Mouse (Mus musculus) left cerebral cortex, postnatal 4 days (tissue): Measurements from ENCODE around the gene Adcy9. TPM values are rescaled to one million over a fixed set of nuclear protein-coding genes. Genes with fewer than 3 reads are reported as not detected.

Source experiments
- DNase-seq: peaks from one replicate; pipeline ENCODE4 v3.0.0-alpha.2; 2022
- intact Hi-C: fragments of 180-260 bp; cut with DNase I; formaldehyde crosslinking; loops from one replicate; pipeline ENCODE4 v1.15.1; 2025
- total RNA-seq, 2 experiments: library from RNA; stranded (reverse); gene quantifications; 2 replicates each; pipeline ENCODE4 v1.2.3; 2021

The Adcy9 gene
- total RNA-seq, 2 experiments from 2014 or later, result 21.1 to 22.3 TPM

DNA sequence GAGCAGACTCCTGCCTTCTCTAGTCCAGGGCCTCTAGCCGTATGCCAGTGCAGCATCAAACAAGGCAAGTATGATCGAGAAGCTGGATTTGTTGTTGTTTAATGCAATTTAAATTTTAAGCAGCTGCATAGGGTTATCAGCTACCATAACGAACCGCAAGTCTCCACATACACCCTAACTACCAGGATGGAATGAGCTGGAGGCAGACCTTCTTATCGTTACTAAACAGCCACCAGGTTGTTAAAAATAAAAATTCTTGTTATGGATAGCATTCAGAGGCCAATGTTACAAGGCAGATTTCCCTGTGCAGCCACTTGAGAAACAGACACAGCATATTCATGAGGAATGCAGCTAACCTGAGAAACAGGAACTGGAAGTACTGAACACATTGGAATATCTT lies 86.5 kb downstream of the Adcy9 start:
- DNase-seq, result no peak
- intact Hi-C loops, result no loop called here

- no peak for DNase-seq
- intact Hi-C loops, result no loop called here
Observed at GRCm38 (mm10) chr16:4333371-4333770, 86.9 kb downstream of the Adcy9 start.

DNA sequence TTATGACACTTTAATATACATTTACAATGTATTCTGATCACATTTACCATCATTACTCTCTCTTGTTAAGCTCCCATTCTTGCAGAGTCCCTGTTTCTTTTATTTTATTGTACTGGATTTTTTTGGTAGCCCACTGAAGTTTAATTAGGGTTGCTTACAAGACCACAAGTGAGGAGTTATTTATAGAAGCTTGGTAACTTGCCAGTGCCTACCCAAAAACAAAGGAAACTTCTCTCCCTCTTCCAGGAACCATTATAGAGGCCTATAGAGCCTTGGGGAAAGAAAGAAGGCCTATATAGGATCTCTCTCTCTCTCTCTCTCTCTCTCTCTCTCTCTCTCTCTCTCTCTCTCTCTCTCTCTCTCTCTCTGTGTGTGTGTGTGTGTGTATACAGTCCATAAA lies 93.2 kb downstream of the Adcy9 start:
- intact Hi-C loops, result no loop called here
- no peak for DNase-seq

DNA sequence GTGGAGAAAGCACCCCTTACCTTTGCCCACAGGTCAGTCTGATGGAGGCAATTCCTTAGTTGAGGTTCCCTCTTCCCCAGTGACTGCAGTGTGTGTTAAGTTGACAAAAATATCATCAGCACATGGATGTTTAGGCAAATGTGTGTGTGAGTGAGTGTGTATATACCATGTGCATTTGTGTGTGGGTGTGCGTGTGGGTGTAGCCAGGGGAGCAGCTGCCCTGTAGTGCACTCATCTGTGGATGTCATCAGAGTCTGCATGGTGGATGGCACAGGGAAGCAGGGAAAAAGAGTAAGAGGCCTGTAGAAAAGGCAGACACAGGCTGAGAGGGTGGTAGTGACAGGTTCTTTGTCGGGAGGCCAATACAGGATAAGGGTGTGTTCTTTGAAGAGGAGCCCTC lies 94.5 kb downstream of the Adcy9 start:
- DNase-seq, result no peak
- intact Hi-C loops, result no loop called here

DNA sequence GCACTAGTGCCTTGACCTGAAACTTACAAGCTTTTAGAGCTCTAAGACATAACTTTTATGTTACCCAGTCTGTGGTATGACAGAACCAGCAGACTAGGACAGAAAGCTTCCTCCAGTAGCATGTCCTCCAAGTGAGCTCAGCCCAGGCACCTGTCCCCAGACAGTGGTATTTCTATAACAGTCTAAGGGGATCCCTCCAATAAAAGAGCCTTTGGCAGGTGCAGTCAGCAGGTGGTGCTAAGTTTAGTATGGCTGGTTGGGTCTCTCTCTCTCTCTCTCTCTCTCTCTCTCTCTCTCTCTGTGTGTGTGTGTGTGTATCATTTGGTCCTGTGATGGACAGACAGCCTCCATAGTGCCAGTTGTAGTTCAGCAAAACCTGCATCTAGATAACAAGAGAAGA lies 95.3 kb downstream of the Adcy9 start:
- intact Hi-C loops, result no loop called here
- DNase-seq, result no peak

DNA sequence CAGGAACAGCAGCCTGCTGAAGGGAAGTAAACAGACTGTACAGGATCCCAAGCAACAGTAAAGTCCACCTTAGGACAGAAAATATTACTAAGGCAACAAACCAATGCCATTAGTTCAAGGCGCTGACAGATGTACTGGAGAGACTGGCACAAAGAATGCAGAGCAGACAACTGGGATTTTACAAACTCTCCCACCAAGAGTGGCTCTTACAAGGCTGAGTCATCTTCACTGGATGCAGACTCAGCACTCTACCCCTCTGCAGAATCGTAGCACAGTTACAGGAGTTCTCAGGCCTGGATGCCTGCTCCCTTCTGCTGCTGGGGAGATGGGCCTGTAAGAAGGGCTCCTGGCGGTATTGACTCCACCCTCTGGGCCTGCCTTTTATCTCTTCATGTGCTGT lies 99.4 kb downstream of the Adcy9 start:
- DNase-seq, result no peak
- intact Hi-C loops, result no loop called here

DNA sequence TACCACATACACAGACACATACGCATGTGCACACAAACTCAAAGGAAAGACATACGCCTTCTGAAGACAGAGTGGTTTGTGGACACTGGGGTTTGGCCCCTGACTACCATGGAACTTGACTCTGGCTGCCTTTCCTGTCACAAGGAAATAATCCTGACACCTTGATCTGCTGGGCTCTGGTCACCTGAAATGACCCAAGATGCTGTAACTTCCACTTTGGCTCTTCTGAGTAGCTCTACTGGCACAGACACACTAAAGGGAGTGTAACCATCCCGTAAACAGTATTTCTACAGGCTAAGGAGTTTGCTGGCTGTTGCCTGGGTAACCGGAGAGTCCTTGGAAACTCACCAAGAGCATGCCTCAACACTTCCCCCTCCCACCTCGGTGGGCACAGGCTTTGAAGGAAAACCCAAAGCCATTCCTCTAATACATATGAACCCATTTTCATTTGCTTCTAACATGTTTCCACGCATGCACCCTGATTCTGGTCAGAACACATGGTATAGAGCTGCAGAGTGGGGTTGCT lies 102.2 kb downstream of the Adcy9 start:
- intact Hi-C loops, result loop anchor here (5.0 to 10.0 kb wide), 3 partner anchors 99 to 224 kb away; partner anchors contain the start of gene Srl
- peak; percentile 26 for DNase-seq

GRCm38 (mm10) chr16:4316094-4316474 lies 104.2 kb downstream of the Adcy9 start:
- DNase-seq, result peak; percentile 78
- intact Hi-C loops, result loop anchor here (5.0 to 10.0 kb wide), 3 partner anchors 101 to 226 kb away; partner anchors contain the start of gene Srl

DNA sequence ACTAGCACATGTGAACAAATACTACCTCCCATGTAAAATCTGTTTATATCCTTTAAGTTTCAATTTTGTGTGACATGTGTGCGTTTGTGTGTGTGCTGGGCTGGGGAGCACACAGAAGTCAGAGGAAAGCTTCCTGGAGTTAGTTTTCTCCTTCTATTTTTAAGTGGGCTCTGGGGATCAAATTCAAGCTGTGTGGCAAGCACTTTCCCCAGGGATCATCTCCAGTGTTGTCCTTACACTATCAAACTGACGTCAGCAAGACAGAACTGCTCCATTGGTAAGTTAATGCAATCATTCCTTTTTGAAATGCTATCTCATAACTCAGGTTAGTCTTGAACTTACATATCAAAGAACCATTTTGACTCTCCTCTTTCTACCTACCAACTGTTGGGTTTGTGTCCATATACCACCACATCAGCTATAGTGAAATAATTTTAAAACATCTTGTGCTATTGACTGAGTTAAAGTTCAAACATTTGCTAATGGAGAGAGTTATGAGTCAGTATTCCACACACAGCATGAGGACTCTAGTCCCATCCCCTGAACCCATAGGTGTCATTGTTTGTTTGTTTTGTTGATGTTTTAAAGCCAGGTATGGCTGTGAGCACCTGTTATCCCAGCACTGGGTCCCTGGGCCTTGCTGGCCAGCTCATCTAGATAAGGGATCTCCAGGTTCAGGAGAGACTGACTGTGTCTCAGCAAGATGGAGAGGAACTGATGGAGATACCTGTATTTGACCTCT lies 104.8 kb downstream of the Adcy9 start:
- intact Hi-C loops, result loop anchor here (5.0 to 10.0 kb wide), 3 partner anchors 102 to 227 kb away; partner anchors contain the start of gene Srl
- no peak for DNase-seq

GRCm38 (mm10) chr16:4314891-4315290 lies 105.4 kb downstream of the Adcy9 start:
- intact Hi-C loops, result loop anchor here (5.0 to 10.0 kb wide), 3 partner anchors 102 to 227 kb away; partner anchors contain the start of gene Srl
- no peak for DNase-seq

- DNase-seq, result no peak
- intact Hi-C loops, result loop anchor here (10.0 kb wide), 1 partner anchor 163 kb away; no protein-coding TSS in a partner anchor
Observed at GRCm38 (mm10) chr16:4312018-4312417, 108.3 kb downstream of the Adcy9 start.

DNA sequence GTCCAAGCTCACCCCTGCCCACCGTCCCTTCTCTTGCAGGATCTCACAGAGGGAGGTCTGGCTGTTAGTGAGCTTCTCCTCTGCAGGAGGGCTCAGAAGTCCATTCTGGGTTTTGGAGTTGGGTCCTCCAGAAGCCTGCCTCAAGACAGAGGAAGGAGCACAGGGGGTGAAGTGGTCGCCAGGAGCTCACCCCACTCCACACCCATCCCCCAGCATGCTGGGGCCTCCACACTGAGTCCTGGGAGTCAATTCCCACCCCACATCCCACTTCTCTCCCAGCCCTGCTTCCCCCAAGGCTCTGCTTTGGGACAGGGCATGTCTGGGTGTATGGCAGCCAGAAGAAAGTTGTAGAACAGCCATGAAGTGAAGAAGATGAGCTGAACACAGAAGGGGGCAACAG lies 108.7 kb downstream of the Adcy9 start:
- intact Hi-C loops, result loop anchor here (10.0 kb wide), 1 partner anchor 163 kb away; no protein-coding TSS in a partner anchor
- no peak for DNase-seq

GRCm38 (mm10) chr16:4307795-4308194 lies 112.5 kb downstream of the Adcy9 start:
- DNase-seq, result no peak
- intact Hi-C loops, result loop anchor here (10.0 kb wide), 1 partner anchor 297 kb away; no protein-coding TSS in a partner anchor

DNA sequence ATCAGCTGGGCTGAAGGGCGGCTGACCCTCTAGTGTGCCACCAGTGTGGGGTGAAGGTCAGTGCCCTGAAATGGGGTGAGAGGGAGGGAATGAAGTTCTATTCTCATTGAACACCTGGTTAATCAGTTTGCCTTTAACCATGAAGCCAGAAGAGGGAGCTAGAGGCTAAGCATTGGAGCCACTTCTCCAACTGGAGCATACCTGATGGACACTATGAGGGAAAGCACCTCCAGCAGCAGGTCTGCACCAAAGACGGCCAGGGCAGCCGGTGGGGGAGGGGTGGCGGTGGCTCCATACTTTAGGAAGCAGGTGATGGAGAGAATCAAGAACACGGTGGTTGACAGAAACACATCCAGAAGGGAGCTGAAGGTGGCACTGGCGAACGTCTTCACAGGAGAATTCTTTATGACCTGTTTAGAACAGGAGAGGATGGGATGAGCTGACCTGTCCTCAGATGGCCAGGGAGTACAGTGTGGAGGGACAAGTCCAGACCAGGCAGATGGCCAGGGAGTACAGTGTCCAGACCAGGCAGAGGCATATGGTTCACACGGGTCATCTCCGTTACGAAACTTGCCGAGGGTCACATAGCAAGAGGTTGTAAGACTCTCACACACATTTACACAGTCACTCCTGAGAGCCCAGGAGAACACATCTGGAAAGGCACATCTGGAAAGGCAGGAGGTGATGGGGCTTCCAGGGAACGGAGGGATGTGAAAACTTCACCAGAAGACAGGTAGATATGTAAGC lies 115.9 kb downstream of the Adcy9 start:
- intact Hi-C loops, result loop anchor here (5.0 to 10.0 kb wide), 2 partner anchors 238 to 300 kb away; partner anchors contain the start of gene Srl
- DNase-seq, result peak; percentile 32

- DNase-seq, result no peak
- intact Hi-C loops, result loop anchor here (5.0 to 10.0 kb wide), 2 partner anchors 239 to 301 kb away; partner anchors contain the start of gene Srl
Observed at GRCm38 (mm10) chr16:4303554-4303953, 116.7 kb downstream of the Adcy9 start.

DNA sequence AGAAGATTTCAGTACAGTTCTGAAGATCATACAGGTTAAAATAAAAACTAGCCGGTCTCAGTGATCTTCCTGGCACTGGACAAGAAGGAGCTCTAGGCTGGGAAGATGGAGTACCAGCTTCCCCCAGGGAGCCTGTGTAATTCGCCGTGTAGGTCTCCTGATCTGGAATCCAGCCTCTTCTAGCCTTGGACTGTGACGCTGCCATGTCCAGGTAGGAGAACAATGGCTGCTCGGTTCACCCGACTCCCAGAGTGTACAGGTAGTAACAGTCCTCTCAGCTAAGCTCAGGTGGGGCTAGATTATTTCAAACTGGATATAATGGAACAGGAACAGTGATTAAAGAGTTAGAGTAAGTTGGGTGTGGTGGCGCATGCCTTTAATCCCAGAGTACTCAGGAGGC lies 120.0 kb downstream of the Adcy9 start:
- no peak for DNase-seq
- intact Hi-C loops, result loop anchor here (5.0 to 10.0 kb wide), 2 partner anchors 242 to 305 kb away; partner anchors contain the start of gene Srl

- DNase-seq, result no peak
- intact Hi-C loops, result no loop called here
Observed at GRCm38 (mm10) chr16:4293259-4293658, 127.0 kb downstream of the Adcy9 start.

GRCm38 (mm10) chr16:4289507-4289906 lies 130.8 kb downstream of the Adcy9 start:
- DNase-seq, result no peak

DNA sequence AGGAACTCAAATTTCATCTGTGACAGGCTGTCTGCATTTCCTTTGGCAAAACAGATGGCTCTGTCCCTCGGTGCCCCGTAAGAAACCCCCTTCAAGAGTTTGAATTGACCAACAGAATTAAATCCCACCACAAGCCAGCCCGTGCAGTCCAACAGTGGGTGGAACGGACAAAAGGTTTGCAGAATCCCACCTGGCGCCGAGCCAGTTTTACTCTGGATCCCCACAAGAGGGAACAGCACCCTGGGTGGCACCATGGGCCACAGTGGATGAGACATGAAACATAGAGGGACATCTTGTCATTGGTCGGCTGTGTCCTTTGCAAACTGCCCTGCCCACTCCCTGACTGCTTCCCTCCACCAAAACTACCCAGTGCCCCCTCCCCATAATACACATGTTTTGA lies 133.7 kb downstream of the Adcy9 start:
- DNase-seq, result peak; percentile 25
- intact Hi-C loops, result loop anchor here (5.0 kb wide), 1 partner anchor 214 kb away; no protein-coding TSS in a partner anchor

More at GRCm38 (mm10) chr16:4289507-4289906, 130.8 kb downstream of the Adcy9 start:
- intact Hi-C loops, result loop anchor here (5.0 kb wide), 1 partner anchor 217 kb away; no protein-coding TSS in a partner anchor

GRCm38 (mm10) chr16:4285257-4285656 lies 135.0 kb downstream of the Adcy9 start:
- peak; percentile 24 for DNase-seq
- intact Hi-C loops, result loop anchor here (5.0 kb wide), 1 partner anchor 213 kb away; no protein-coding TSS in a partner anchor
